Mouse (Mus musculus) adrenal gland, adult 10 weeks (tissue): Measurements from ENCODE around the gene Pcsk4. TPM values are rescaled to one million over a fixed set of nuclear protein-coding genes. Genes with fewer than 3 reads are reported as not detected.

Source experiments
- polyA plus RNA-seq: library from polyadenylated mRNA; stranded (reverse); fragments of 350-450 nt; fragmentation: Illumina TruSeq; extraction: RNeasy Lipid Tissue Mini Kit (QIAGEN cat#74804); gene quantifications from one replicate; pipeline ENCODE4 v1.2.3, GENCODE M21; 2014; ENCODE audit warnings: low read depth, low replicate concordance

Gene Pcsk4
- polyA plus RNA-seq = not detected

DNA sequence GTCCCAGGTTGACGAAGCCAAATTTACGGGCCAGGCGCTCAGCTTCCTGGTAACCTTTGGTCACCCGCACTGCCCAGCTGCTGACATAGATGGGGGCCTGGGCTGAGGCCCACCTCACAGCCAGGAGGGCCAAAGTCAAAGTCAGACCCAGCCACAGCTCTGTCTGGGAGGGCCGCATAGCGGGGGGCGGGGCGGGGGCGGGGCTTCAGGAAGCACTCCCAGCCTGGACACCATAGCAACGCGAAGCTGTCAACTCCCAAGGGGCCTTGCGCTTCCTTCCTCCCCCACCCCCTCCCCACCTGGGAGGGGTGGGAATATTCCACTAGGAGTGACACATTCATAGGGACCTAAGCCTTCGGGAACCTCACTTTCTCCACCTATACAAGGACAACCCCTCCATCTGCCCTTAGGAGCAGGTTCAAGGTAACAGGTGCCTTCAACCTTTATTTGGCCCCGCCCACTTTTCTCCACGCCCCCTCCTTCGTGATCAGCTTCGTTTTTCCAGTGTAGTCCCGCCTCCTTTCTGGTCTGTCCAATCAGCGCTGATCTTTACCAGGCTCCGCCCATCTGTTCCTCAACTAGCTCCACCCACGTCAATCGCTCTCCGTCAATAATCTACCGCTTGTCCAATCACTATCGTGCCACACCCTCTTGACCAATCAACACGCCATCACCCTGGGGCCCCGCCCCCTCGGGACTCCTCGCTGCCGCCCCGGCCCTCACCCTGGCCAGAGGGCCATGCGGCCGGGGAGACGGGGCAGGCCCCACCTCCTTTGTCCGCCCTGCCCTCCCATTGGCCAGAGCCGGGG, at the start of gene Pcsk4, which contains the start of gene Reep6:
Gene Pcsk4, minus strand, starts transcription at position 226 of the 809 bp plus-strand sequence.
Gene Reep6, plus strand, starts transcription at position 681 of the 809 bp plus-strand sequence.

DNA sequence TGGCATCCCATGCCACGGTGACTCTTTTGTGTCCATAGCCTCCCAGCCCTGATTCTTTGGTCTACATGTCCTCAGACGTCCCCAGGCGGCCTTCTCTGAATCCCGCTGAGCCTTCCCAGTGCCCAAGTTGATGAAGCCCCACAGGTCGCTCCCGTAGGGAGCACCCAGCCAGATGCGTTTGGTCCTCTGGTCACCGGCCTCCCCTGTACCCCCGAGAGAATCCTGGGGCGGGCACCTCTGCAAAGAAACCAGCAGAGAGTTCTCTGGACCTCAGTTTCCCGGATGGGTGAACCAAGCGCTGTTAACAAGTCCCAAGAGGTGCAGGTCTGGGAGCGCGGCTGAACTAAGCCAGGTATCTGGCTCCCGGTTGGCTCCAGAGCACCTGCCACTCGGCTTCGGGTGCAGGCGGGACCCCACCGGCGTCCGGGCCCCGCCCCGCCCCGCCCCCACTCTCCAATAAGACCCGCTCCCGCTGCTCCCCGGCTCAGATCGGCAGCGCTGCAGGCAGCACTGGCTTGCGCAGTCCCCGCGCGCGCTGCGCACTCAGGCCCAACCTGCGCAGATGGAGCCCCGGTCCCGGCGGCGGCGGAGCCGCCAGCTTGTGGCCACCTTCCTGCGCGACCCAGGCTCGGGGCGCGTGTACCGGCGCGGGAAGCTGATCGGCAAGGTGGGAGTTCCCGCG, 26.8 kb upstream of the Pcsk4 start, which contains the start of gene Plk5:
Gene Plk5, plus strand, starts transcription at position 459 of the 682 bp plus-strand sequence.

DNA sequence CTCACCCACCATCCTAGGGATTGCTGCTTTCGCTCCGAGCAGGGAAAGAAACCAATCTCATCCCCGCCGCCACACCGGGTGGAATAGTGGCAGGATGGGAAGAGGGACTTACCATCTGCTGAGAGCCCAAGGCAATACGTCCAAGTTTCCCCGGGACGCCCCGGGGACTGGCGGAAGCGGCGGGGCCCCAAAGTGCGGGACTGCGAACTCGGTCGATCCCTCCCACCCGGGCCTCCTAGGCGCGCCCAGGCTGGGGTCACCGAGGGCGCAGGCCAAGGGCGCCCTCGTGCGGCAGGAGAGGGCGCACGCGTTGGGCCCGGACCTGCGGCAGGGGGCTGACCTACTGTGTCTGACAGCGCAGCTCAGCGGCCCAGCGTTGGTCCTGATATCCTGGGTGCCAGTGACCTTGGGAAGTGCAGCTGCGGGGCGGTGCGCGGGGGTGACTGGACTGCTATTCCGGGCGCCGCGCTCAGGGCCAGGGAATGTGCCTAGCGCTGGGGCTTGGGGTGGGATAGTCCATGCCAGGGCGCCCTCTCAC, 19.0 kb upstream of the Pcsk4 start, which contains the start of gene Adamtsl5:
Gene Adamtsl5, minus strand, starts transcription at position 169 of the 538 bp plus-strand sequence.

DNA sequence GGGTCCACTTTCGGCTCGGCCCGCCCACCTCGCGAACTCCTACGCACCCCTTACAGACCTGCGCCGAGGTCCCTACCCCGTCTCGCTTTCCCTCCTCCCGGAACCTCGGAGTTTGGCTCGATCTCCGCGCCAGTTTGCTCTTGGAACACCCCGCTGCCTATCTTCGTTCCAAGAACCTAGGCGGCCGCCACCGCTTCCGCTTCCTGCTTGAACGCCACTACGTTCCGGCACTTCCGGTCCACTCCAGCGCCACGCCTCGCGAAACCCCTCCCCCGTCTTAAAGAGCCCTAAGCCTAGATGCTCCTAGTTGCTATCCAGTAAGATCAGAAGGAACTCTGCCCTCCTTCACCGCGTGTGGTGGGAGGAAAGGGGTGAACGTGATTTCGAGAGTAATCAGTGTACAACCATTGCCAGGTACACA, 8.9 kb downstream of the Pcsk4 start, which contains the start of gene 2310011J03Rik:
Gene 2310011J03Rik, minus strand, starts transcription at position 198 of the 421 bp plus-strand sequence.

DNA sequence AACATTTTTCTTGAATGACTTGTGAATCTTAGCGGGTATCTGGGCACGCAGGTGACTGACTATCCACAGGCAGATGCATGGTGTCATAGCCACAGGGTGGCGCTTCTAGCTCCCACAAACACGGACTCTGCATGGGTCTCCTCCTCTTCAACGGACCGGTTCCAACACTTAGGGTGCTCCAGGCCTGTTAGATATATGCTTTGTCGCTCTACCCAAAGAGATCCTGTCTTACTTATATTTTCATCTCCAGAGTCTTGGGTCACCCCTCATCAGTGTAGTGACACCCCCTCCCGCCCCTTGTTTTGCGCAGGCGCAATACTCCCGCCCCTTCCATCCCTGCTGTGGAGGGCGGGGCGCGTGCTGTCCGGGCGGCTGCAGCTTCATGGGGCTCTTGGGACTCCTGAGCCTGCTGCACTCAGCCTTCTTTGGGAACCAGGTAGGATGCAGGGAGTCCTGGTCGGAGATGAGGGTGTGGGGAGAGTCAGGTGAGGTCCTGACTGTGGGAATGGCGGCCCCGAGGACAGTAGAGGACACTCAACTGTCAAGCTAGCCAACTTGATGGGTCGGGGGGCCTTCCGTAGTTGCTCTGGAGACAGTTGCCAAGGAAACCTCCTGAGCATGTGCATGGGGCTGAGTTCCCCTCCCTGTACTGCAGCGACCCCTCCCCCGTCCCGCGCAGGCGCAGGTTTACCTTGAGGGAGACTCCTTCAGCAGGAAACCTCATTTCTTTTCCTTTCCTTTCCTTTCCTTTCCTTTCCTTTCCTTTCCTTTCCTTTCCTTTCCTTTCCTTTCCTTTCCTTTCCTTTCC, 33.5 kb downstream of the Pcsk4 start, which contains the start of gene Apc2:
Gene Apc2, plus strand, starts transcription at position 360 of the 808 bp plus-strand sequence.

DNA sequence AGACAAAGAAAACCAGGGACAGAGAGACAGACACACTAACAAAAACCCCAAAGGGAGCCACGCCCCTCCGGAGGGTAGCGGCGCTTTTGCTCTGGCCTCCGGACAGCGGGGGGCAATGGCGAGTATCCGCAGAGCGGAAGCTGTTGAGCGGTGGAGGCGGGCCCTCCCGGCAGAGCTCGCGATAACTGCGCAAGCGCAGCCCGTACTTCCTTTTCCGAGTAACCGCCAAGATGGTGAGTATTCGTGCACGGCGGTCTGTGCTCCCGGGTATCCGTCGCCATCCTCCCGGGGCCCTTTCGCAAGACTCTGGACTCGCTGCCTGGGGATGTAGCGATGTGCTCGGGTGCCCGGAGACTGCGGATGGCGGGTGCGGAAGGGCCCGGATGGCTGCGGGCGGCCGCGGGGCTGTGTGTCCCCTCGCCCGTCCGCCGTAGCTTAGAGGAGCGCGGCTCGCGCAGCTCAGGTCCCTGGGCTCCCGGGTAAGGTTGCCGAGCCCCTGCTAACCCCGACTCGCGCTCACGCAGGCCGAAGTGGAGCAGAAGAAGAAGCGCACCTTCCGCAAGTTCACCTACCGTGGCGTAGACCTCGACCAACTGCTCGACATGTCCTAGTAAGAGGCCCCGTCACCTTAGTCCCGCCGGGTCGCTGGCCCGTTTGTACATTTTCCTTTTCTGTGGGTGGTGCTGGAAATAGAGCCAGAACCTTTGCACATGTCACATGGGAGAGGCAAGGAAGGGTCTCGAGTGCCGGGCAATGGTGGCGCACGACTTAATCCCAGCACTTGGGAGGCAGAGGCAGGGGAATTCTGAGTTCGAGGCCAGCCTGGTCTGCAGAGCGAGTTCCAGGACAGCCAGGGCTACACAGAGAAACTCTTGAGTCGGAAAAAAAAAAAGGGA, 36.8 kb downstream of the Pcsk4 start, which contains the start of gene Rps15:
Gene Rps15, plus strand, starts transcription at position 203 of the 896 bp plus-strand sequence.

Other genes with a start within 250 kb of the Pcsk4 start
- 1.3 TPM for gene Sbno2, start 223.9 kb downstream of the Pcsk4 start, polyA plus RNA-seq
- gene Stk11, start 213.7 kb downstream of the Pcsk4 start, polyA plus RNA-seq = 8.0 TPM
- 0.70 TPM for gene Atp5d, start 190.9 kb downstream of the Pcsk4 start, polyA plus RNA-seq
- gene Cbarp, start 188.7 kb downstream of the Pcsk4 start, polyA plus RNA-seq = 1.5 TPM
- gene Midn, start 181.2 kb downstream of the Pcsk4 start, polyA plus RNA-seq = 7.6 TPM
- gene Cirbp, start 163.5 kb downstream of the Pcsk4 start, polyA plus RNA-seq = 21.3 TPM
- 1.0 TPM for gene 1600002K03Rik, start 156.6 kb downstream of the Pcsk4 start, polyA plus RNA-seq
- 2.2 TPM for gene Efna2, start 150.0 kb downstream of the Pcsk4 start, polyA plus RNA-seq
- gene Mum1, start 103.1 kb downstream of the Pcsk4 start, polyA plus RNA-seq = 7.3 TPM
- 5.8 TPM for gene Ndufs7, start 80.4 kb downstream of the Pcsk4 start, polyA plus RNA-seq
- 2.7 TPM for gene Gamt, start 68.5 kb downstream of the Pcsk4 start, polyA plus RNA-seq
- 17.0 TPM for gene Dazap1, start 68.0 kb downstream of the Pcsk4 start, polyA plus RNA-seq
- gene Rps15, start 37.0 kb downstream of the Pcsk4 start, polyA plus RNA-seq = not detected
- gene Apc2, start 33.5 kb downstream of the Pcsk4 start, polyA plus RNA-seq = not detected
- gene 2310011J03Rik, start 9.0 kb downstream of the Pcsk4 start, polyA plus RNA-seq = 1.4 TPM
- gene Reep6, start 455 bp upstream of the Pcsk4 start, polyA plus RNA-seq = not detected
- 0.82 TPM for gene Adamtsl5, start 18.9 kb upstream of the Pcsk4 start, polyA plus RNA-seq
- gene Plk5, start 27.0 kb upstream of the Pcsk4 start, polyA plus RNA-seq = not detected
- 13.4 TPM for gene Mex3d, start 58.2 kb upstream of the Pcsk4 start, polyA plus RNA-seq
- not detected for gene Mbd3, start 70.1 kb upstream of the Pcsk4 start, polyA plus RNA-seq
- not detected for gene Uqcr11, start 77.3 kb upstream of the Pcsk4 start, polyA plus RNA-seq
- gene Tcf3, start 104.1 kb upstream of the Pcsk4 start, polyA plus RNA-seq = 3.1 TPM
- not detected for gene Onecut3, start 165.3 kb upstream of the Pcsk4 start, polyA plus RNA-seq
- not detected for gene Atp8b3, start 209.6 kb upstream of the Pcsk4 start, polyA plus RNA-seq
- 0.52 TPM for gene Rexo1, start 232.1 kb upstream of the Pcsk4 start, polyA plus RNA-seq
- gene Klf16, start 247.8 kb upstream of the Pcsk4 start, polyA plus RNA-seq = 1.2 TPM